Mouse (Mus musculus): ENCODE results near the gene Tbc1d16.

- TF ChIP-seq CTCF (IDR thresholded peaks at IDR 0.05; ENCODE audit: borderline replicate concordance, extremely low read depth, insufficient read depth, insufficient read length) (no peak), POLR2A (IDR thresholded peaks at IDR 0.05; ENCODE audit: borderline replicate concordance, extremely low read depth, insufficient read depth, insufficient read length, poor library complexity, severe bottlenecking) (no peak)
Observed at GRCm38 (mm10) chr11:119183684-119184310, 44.5 kb downstream of the Tbc1d16 start.
